Mouse (Mus musculus) liver, adult 2 months (tissue): Measurements from ENCODE around the gene Tmem121b.

ENCODE experiments used
- CTCF ChIP-seq: fragments of 200-500 bp; IDR thresholded peaks from 2 replicates; pipeline ENCODE4 v1.5.1; 2011; ENCODE audit warnings: low read depth, low read length, control low read depth
- POLR2A ChIP-seq: fragments of 200-500 bp; IDR thresholded peaks from 2 replicates; pipeline ENCODE4 v1.6.1; 2011; ENCODE audit warnings: low read length, control low read depth; ENCODE audit not compliant: insufficient read depth; ENCODE audit errors: extremely low read depth

DNA sequence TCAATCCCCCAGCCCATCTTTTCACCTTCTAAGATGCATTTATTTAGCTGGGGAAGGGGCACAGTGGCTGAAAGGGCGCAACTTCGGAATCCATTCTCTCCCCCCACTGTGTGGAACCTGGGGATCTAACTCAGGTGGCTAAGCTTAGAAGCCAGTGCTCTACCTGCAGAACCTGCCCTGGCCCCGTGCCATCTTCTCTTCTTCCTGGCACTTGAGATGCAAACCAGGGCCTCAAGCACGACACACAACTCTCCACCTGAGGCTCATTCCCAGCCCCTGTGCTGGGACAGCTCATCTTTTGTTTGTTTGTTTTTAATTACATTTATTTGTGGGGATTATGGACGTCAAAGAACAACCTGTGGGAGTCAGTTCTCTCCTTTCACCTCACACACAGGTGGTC, 26.0 kb upstream of the Tmem121b start:
- TF ChIP-seq POLR2A, result no peak
- TF ChIP-seq CTCF, result no peak
